Mouse (Mus musculus) CH12.LX (cell line): ENCODE results near the gene Phospho1. TPM values are rescaled to one million over a fixed set of nuclear protein-coding genes. Genes with fewer than 3 reads are reported as not detected.

Experiments used
- DNase-seq: peaks from one replicate; pipeline ENCODE4 v3.0.0-alpha.2; 2013; ENCODE audit errors: extremely low read depth
- H3K27ac ChIP-seq: 2 replicates; pipeline ENCODE4 v1.5.1; 2012; ENCODE audit warnings: low read depth, mild to moderate bottlenecking, control low read depth, moderate library complexity; ENCODE audit not compliant: insufficient read depth
- H3K27me3 ChIP-seq: replicated peaks from 2 replicates; pipeline ENCODE3; 2012; ENCODE audit warnings: inconsistent platforms
- H3K36me3 ChIP-seq, 2 experiments: replicated peaks in 1 of 2; 2 replicates each; pipeline versions ENCODE3 to v1.6.1; 2012; ENCODE audit warnings: inconsistent platforms in 1 of 2, low read length in 1 of 2, mild to moderate bottlenecking in 1 of 2, mixed read lengths in 1 of 2, moderate library complexity in 1 of 2; ENCODE audit not compliant: control insufficient read depth in 1 of 2, insufficient read depth in 1 of 2
- H3K4me1 ChIP-seq, 2 experiments: 2 replicates each; pipeline ENCODE4 v1.6.1; 2012; ENCODE audit warnings: inconsistent platforms in 1 of 2, moderate library complexity in 1 of 2; ENCODE audit not compliant: insufficient read depth in 2 of 2, control insufficient read depth in 1 of 2
- H3K4me2 ChIP-seq: 2 replicates; pipeline ENCODE4 v1.6.1; 2012; ENCODE audit warnings: low read depth, mild to moderate bottlenecking, control low read depth; ENCODE audit not compliant: poor library complexity, insufficient read depth, severe bottlenecking
- H3K4me3 ChIP-seq, 3 experiments: fragments of 150-350 bp in 1 of 3; sonication (generic) in 1 of 3; replicated peaks in 1 of 3; 2 replicates each; pipeline versions ENCODE3 to v1.5.1; 2011 to 2012; ENCODE audit warnings: low read depth in 2 of 3, low read length in 2 of 3, mild to moderate bottlenecking in 2 of 3, moderate library complexity in 2 of 3, control low read depth in 1 of 3, improper control_type of control experiment in 1 of 3, inconsistent platforms in 1 of 3, mixed read lengths in 1 of 3; ENCODE audit not compliant: poor library complexity in 1 of 3
- H3K79me2 ChIP-seq: replicated peaks from 2 replicates; pipeline ENCODE4 v1.6.1; 2012; ENCODE audit warnings: mild to moderate bottlenecking, moderate library complexity; ENCODE audit not compliant: control insufficient read depth, poor library complexity, insufficient read depth, severe bottlenecking; ENCODE audit errors: extremely low read depth
- H3K9ac ChIP-seq: 2 replicates; pipeline ENCODE4 v1.6.1; 2012; ENCODE audit warnings: low read depth, mild to moderate bottlenecking, control low read depth, moderate library complexity; ENCODE audit not compliant: insufficient read depth
- H3K9me3 ChIP-seq: replicated peaks from 2 replicates; pipeline ENCODE3; 2012; ENCODE audit warnings: low read length, inconsistent platforms, mixed read lengths
- BHLHE40 ChIP-seq: IDR thresholded peaks from 2 replicates; pipeline ENCODE4 v1.6.1; 2011; ENCODE audit warnings: mild to moderate bottlenecking, low read depth, low read length, improper control_type of control experiment
- CTCF ChIP-seq, 2 experiments: IDR thresholded peaks in 1 of 2; conservative IDR thresholded peaks in 1 of 2; 2 replicates each; pipeline ENCODE4 v1.5.1; 2011 to 2012; ENCODE audit warnings: low read depth in 2 of 2, low read length in 2 of 2, improper control_type of control experiment in 1 of 2, inconsistent platforms in 1 of 2, mild to moderate bottlenecking in 1 of 2, moderate library complexity in 1 of 2
- E2F4 ChIP-seq: IDR thresholded peaks from 2 replicates; pipeline ENCODE4 v1.6.1; 2011; ENCODE audit warnings: low read depth, low read length, improper control_type of control experiment; ENCODE audit not compliant: insufficient replicate concordance
- ELF1 ChIP-seq: IDR thresholded peaks from 2 replicates; pipeline ENCODE4 v1.6.1; 2014; ENCODE audit warnings: low read depth, mild to moderate bottlenecking, inconsistent platforms, low read length, improper control_type of control experiment
- EP300 ChIP-seq: IDR thresholded peaks from 2 replicates; pipeline ENCODE4 v1.6.1; 2011; ENCODE audit warnings: low read length, improper control_type of control experiment
- MAX ChIP-seq: IDR thresholded peaks from 2 replicates; pipeline ENCODE4 v1.6.1; 2011; ENCODE audit warnings: low read length, improper control_type of control experiment
- NRF1 ChIP-seq: IDR thresholded peaks from 2 replicates; pipeline ENCODE4 v1.6.1; 2014; ENCODE audit warnings: low read depth, mild to moderate bottlenecking, inconsistent platforms, low read length, improper control_type of control experiment, moderate library complexity
- ZKSCAN1 ChIP-seq: IDR thresholded peaks from 2 replicates; pipeline ENCODE4 v1.6.1; 2012; ENCODE audit warnings: low read depth, inconsistent platforms, low read length, improper control_type of control experiment, borderline replicate concordance
- dilution Hi-C: fragments of 300-500 bp; cut with MboI; formaldehyde crosslinking; loops from 2 replicates; pipeline ENCODE4 v1.14.3; 2020; ENCODE audit warnings: low sequenced_read_pairs; ENCODE audit not compliant: extremely low pct_unique_long_range_greater_than_20kb, extremely low pct_ligation_motif_present
- in situ Hi-C: fragments of 300-500 bp; cut with MboI; formaldehyde crosslinking; loops from 3 replicates; pipeline ENCODE4 v1.14.3; 2019; ENCODE audit warnings: low sequenced_read_pairs, low pct_ligation_motif_present, low pct_unique_long_range_greater_than_20kb, mixed read lengths
- polyA plus RNA-seq: library from polyadenylated mRNA; unstranded; fragments of >175 nt; gene quantifications from 2 replicates; pipeline ENCODE4 v1.2.1, GENCODE M21; 2012; ENCODE audit warnings: low read depth; ENCODE audit not compliant: insufficient read length
- total RNA-seq, 2 experiments: library from RNA; depleted of rRNA; stranded (reverse); fragments of 300-350 nt in 1 of 2; fragments of >200 nt in 1 of 2; gene quantifications; 2 replicates each; pipeline ENCODE4 v1.2.3; 2012 to 2014

Gene Phospho1
- total and polyA plus RNA-seq, 3 experiments: 0.97 to 1.3 TPM; not detected in 1

DNA sequence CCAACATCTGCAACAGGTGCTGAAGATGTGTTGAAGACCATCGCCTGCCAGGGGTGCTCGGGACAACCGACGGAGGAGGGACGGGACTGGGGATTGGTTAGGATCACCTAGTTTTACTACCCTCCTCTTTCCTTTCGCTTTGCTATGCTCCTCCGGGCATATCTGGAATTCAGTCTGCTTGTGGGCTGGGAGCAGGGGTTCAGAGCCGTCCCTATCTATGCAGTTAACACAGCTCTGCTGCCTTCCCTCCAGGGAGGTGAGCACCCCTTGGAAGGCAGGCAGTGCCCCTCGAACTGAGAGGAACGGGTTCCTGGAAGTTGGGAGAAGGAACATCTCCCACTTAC is 6.9 kb downstream of the Phospho1 start:
- dilution Hi-C loops: no loop called here
- peaks cover 25 to 68% of the 10 kb centered on the region in 2 experiments for H3K4me1 ChIP-seq

DNA sequence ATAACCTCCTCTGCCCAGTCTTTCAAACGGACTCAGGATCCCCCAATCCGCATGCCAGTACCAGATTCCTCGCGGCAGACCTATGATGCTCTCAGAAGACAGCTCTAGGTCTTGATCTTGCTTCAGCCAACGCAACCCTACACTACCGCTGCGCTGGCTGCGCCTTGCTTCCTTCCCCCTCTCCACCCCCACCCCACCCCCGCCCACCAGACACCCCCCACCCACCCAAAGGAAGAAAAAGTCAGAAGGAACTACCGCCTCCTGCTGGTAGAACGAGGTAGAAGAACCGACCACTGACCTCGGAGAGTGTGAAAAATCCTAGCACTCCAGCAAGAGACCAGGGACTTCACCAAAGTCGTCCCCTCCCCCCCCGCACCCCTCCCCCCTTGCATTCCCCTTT is 7.3 kb downstream of the Phospho1 start:
- no peak for DNase-seq
- H3K79me2 ChIP-seq: 0 out of 2 replicates have a peak, but pooled peaks cover 2% of the 10 kb centered on the region
- H3K4me3 ChIP-seq: no peak overlapping the region
- H3K36me3 ChIP-seq: peaks cover 43 to 63% of the 10 kb centered on the region in 2 experiments
- dilution Hi-C loops (no loop called here), in situ Hi-C loops (loop anchor here (5.0 kb wide), 1 partner anchor 36 kb away; no protein-coding TSS in a partner anchor)
- no peak overlapping the region for H3K4me2 ChIP-seq
- peaks cover 13% of the 10 kb centered on the region for H3K9me3 ChIP-seq
- peaks cover 28 to 72% of the 10 kb centered on the region in 2 experiments for H3K4me1 ChIP-seq
- H3K9ac ChIP-seq: no peak overlapping the region
- TF ChIP-seq BHLHE40: no peak
- TF ChIP-seq NRF1: no peak
- TF ChIP-seq CTCF (conservative IDR thresholded peaks at IDR 0.05 in 1 of 2, IDR thresholded peaks at IDR 0.05 in 1 of 2; ENCODE audit: low read depth in 2 of 2, low read length in 2 of 2): 0 out of 4 replicates have a peak, but pooled peaks of 1 of the 2 experiments have one; percentile 5
- H3K27me3 ChIP-seq: peaks cover 7% of the 10 kb centered on the region
- no peak overlapping the region for H3K27ac ChIP-seq

More for the DNA sequence above, 6.9 kb downstream of the Phospho1 start:
- Histone ChIP-seq H3K36me3 (peaks cover 39 to 59% of the 10 kb centered on the region in 2 experiments), H3K9me3 (peaks cover 13% of the 10 kb centered on the region), H3K27ac (no peak overlapping the region), H3K4me3 (no peak overlapping the region), H3K4me2 (no peak overlapping the region), H3K27me3 (peaks cover 11% of the 10 kb centered on the region), H3K79me2 (0 out of 2 replicates have a peak, but pooled peaks cover 2% of the 10 kb centered on the region)
- in situ Hi-C loops: loop anchor here (5.0 kb wide), 1 partner anchor 36 kb away; no protein-coding TSS in a partner anchor
- DNase-seq: no peak
- no peak for TF ChIP-seq ZKSCAN1
- TF ChIP-seq E2F4: no peak
- TF ChIP-seq, all 38 proteins: peak for 0
- H3K9ac ChIP-seq: no peak overlapping the region

DNA sequence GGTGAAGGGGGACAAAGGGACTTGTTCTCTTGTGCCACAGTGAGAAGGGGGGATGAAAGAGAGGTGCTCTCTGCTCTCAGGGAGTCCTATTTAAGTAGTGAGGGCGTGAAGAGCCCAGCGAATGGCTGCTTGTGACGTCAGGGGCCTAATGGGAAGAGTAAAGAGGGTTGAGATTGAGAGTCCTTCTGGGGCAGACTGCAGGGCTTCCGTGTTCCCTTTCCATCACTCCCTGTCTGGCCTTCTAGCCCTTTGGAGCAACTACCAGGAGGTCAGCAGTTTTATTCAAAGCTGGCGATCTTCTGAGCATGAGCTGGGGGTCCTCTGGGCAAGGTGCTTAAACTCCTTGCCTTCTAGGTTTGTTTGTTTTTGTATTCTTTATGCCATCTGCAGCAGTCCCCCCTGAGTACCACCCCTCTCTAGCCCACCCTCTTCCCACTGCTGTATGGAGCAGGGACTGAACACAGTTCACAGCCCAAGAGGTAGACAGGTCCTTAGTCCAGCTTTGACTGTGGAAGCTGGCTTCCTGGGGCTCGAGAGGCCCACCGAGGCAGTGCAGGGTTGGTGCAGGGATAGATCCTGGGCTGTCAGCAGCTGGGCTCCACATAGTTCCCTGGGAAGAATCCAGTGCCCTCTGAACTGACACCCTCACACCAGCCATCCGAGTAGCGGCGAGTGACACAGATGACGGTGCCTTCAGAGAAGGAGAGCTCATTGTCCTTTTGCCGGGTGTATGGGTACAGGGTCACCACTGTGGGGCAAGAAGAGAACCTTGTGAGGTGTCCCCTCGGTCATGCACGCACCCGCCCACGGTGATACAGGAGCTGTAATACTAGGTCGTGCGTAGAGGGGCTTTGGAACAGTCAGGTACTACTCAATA is 8.1 kb downstream of the Phospho1 start:
- peaks cover 35 to 75% of the 10 kb centered on the region in 2 experiments for H3K4me1 ChIP-seq
- H3K4me2 ChIP-seq: no peak overlapping the region
- no peak overlapping the region for H3K9ac ChIP-seq
- peaks cover under 1% of the 10 kb centered on the region for H3K27me3 ChIP-seq
- DNase-seq: no peak
- dilution Hi-C loops: no loop called here
- peaks cover 9% of the 10 kb centered on the region for H3K79me2 ChIP-seq
- no peak for TF ChIP-seq ELF1
- no peak for TF ChIP-seq EP300
- TF ChIP-seq MAX: no peak
- TF ChIP-seq, all 38 proteins: peak for 0
- Histone ChIP-seq H3K27ac (no peak overlapping the region), H3K4me3 (no peak overlapping the region), H3K36me3 (peaks cover 50 to 70% of the 10 kb centered on the region in 2 experiments), H3K9me3 (peaks cover 13% of the 10 kb centered on the region)
- in situ Hi-C loops: loop anchor here (5.0 kb wide), 1 partner anchor 35 kb away; no protein-coding TSS in a partner anchor
